Mouse (Mus musculus): ENCODE data around the gene Nsa2. TPM values are rescaled to one million over a fixed set of nuclear protein-coding genes. Genes with fewer than 3 reads are reported as not detected.

Nsa2 gene
- polyA plus RNA-seq (2015; fragmentation: Nextera tagmentation; extraction: Ambion mirVana): 48.3 and 52.4 TPM in 2 replicates

GRCm38 (mm10) chr13:97137466-97138400, at the start of gene Nsa2, which contains the start of gene Gfm2:
Nsa2 (minus strand) TSS chr13:97137937.
Gfm2 (plus strand) TSS chr13:97137937.
- H3K36me3 ChIP-seq: peaks cover 28% of the 10 kb centered on the region
- peak; percentile 98 for ATAC-seq (ENCODE audit: low read depth)
- peak within 1 kb of the TSS; percentile 92 for H3K4me3 ChIP-seq
- peak within 1 kb of the TSS; percentile 80 for H3K4me2 ChIP-seq
- no peaks in the 10 kb centered on the region for H3K9me3 ChIP-seq
- peaks cover 18% of the 10 kb centered on the region for H3K4me1 ChIP-seq (replicated peaks)
- H3K27me3 ChIP-seq: no peaks in the 10 kb centered on the region
- WGBS: under 1% methylated on average over 57 of the region's 57 CpGs
- H3K27ac ChIP-seq (replicated peaks): peak within 1 kb of the TSS; percentile 93
- peak within 1 kb of the TSS; percentile 93 for H3K9ac ChIP-seq

- no peaks in the 10 kb centered on the region for H3K9me3 ChIP-seq
- ATAC-seq (ENCODE audit: low read depth): no peak
- H3K4me3 ChIP-seq: no peak overlapping the region
- H3K27ac ChIP-seq (replicated peaks): no peak overlapping the region
- 79% methylated on average over 4 of the region's 4 CpGs for WGBS
- no peak overlapping the region for H3K9ac ChIP-seq
- H3K4me1 ChIP-seq (replicated peaks): no peaks in the 10 kb centered on the region
- no peaks in the 10 kb centered on the region for H3K27me3 ChIP-seq
- no peaks in the 10 kb centered on the region for H3K36me3 ChIP-seq
- H3K4me2 ChIP-seq: no peak overlapping the region
These were observed 48.6 kb upstream of the Nsa2 start for GRCm38 (mm10) chr13:97186346-97186745.

- H3K36me3 ChIP-seq: peaks cover 11% of the 10 kb centered on the region
- no peak for ATAC-seq (ENCODE audit: low read depth)
- no peaks in the 10 kb centered on the region for H3K27me3 ChIP-seq
- no peak overlapping the region for H3K9ac ChIP-seq
- no peak overlapping the region for H3K27ac ChIP-seq (replicated peaks)
- no peaks in the 10 kb centered on the region for H3K4me1 ChIP-seq (replicated peaks)
- H3K4me2 ChIP-seq: no peak overlapping the region
- WGBS: 71% methylated on average over 5 of the region's 5 CpGs
- no peak overlapping the region for H3K4me3 ChIP-seq
- H3K9me3 ChIP-seq: no peaks in the 10 kb centered on the region
These were observed 46.9 kb upstream of the Nsa2 start for GRCm38 (mm10) chr13:97184656-97185055.

DNA sequence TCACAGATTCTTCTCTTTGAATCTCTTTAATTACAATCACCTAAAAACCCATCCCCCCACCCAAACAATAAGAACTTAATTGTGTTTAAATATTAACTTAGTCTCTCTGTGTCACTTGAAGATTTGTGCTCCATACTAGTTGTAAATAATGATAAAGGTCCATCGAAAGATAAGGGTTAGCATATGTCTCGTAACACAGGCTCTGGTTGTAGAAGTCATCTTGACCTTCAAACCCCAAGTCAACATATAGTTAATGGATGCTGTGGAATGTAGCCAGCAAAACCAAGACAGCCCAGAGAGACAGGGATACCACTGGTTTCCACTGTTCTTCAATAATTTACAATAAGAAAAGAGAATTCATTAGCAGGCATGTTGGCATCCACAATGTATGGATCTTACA, 46.4 kb upstream of the Nsa2 start:
- Histone ChIP-seq H3K9me3 (no peaks in the 10 kb centered on the region), H3K4me3 (no peak overlapping the region), H3K9ac (no peak overlapping the region), H3K36me3 (peaks cover 15% of the 10 kb centered on the region), H3K4me1 (replicated peaks) (no peaks in the 10 kb centered on the region), H3K4me2 (no peak overlapping the region), H3K27ac (replicated peaks) (no peak overlapping the region), H3K27me3 (no peaks in the 10 kb centered on the region)
- ATAC-seq (ENCODE audit: low read depth): no peak
- 94% methylated on average over 2 of the region's 2 CpGs for WGBS

GRCm38 (mm10) chr13:97182821-97183220, 45.1 kb upstream of the Nsa2 start:
- no peak for ATAC-seq (ENCODE audit: low read depth)

DNA sequence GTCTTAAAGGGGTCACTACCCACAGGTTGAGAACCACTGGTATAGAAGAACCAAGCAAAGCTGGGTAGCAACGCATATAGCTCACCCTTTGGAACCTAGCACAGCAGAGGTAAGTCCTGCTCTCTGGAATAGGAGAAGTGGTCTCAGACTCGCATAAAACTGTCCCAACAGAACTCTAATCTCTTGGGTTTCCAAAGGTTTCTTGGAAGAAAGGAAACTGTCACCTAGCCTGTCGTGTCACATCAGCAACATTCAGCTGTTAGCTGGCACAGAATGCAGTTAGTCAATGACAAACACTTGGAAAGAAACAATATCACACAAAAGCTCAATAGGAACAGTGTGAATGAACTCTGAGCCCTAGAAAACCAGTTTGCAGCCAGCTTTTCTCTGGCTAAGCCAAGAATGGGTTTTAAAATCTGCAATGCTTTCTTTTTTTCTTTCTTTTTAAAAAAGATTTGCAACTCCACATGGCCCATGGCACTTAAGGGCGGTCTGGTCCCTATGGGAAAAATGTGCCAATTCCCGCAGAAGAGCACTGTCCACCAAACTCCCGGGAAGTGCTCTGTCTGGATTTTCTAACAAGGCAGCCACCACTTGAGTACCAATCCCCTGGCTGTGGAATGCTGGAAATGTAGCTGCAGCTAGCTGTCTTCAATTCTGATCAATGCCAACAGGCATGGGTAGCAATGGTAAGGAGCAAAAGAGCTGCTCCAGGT, 42.5 kb upstream of the Nsa2 start:
- Histone ChIP-seq H3K4me2 (no peak overlapping the region), H3K4me1 (replicated peaks) (no peaks in the 10 kb centered on the region), H3K27me3 (no peaks in the 10 kb centered on the region), H3K27ac (replicated peaks) (no peak overlapping the region), H3K36me3 (peaks cover 49% of the 10 kb centered on the region), H3K4me3 (no peak overlapping the region), H3K9ac (no peak overlapping the region), H3K9me3 (no peaks in the 10 kb centered on the region)
- WGBS: 71% methylated on average over 6 of the region's 6 CpGs
- no peak for ATAC-seq (ENCODE audit: low read depth)

More at GRCm38 (mm10) chr13:97182821-97183220, 45.1 kb upstream of the Nsa2 start:
- Histone ChIP-seq H3K27ac (replicated peaks) (no peak overlapping the region), H3K27me3 (no peaks in the 10 kb centered on the region), H3K36me3 (peaks cover 27% of the 10 kb centered on the region), H3K4me1 (replicated peaks) (no peaks in the 10 kb centered on the region), H3K4me3 (no peak overlapping the region), H3K9me3 (no peaks in the 10 kb centered on the region), H3K4me2 (no peak overlapping the region), H3K9ac (no peak overlapping the region)
- 77% methylated on average over 4 of the region's 4 CpGs for WGBS

GRCm38 (mm10) chr13:97178943-97179342, 41.2 kb upstream of the Nsa2 start:
- 78% methylated on average over 7 of the region's 7 CpGs for WGBS
- no peaks in the 10 kb centered on the region for H3K27me3 ChIP-seq
- no peak for ATAC-seq (ENCODE audit: low read depth)
- no peaks in the 10 kb centered on the region for H3K4me1 ChIP-seq (replicated peaks)
- H3K9ac ChIP-seq: no peak overlapping the region
- H3K4me3 ChIP-seq: no peak overlapping the region
- peaks cover 62% of the 10 kb centered on the region for H3K36me3 ChIP-seq
- H3K9me3 ChIP-seq: no peaks in the 10 kb centered on the region
- no peak overlapping the region for H3K4me2 ChIP-seq
- H3K27ac ChIP-seq (replicated peaks): no peak overlapping the region

- H3K4me3 ChIP-seq: no peak overlapping the region
- H3K9ac ChIP-seq: no peak overlapping the region
- H3K27me3 ChIP-seq: no peaks in the 10 kb centered on the region
- H3K4me1 ChIP-seq (replicated peaks): no peaks in the 10 kb centered on the region
- peaks cover 82% of the 10 kb centered on the region for H3K36me3 ChIP-seq
- 91% methylated on average over 5 of the region's 5 CpGs for WGBS
- H3K9me3 ChIP-seq: no peaks in the 10 kb centered on the region
- no peak overlapping the region for H3K27ac ChIP-seq (replicated peaks)
- ATAC-seq (ENCODE audit: low read depth): no peak
- no peak overlapping the region for H3K4me2 ChIP-seq
These were observed 39.0 kb upstream of the Nsa2 start for GRCm38 (mm10) chr13:97176731-97177130.

GRCm38 (mm10) chr13:97175520-97176264, 38.0 kb upstream of the Nsa2 start:
- no peaks in the 10 kb centered on the region for H3K4me1 ChIP-seq (replicated peaks)
- ATAC-seq (ENCODE audit: low read depth): no peak
- H3K4me2 ChIP-seq: no peak overlapping the region
- H3K27me3 ChIP-seq: no peaks in the 10 kb centered on the region
- 85% methylated on average over 10 of the region's 10 CpGs for WGBS
- H3K4me3 ChIP-seq: no peak overlapping the region
- H3K36me3 ChIP-seq: peaks cover 88% of the 10 kb centered on the region
- H3K27ac ChIP-seq (replicated peaks): no peak overlapping the region
- H3K9ac ChIP-seq: no peak overlapping the region
- no peaks in the 10 kb centered on the region for H3K9me3 ChIP-seq

- H3K9ac ChIP-seq: no peak overlapping the region
- no peak for ATAC-seq (ENCODE audit: low read depth)
- WGBS: 60% methylated on average over 4 of the region's 4 CpGs
- H3K4me3 ChIP-seq: no peak overlapping the region
- peaks cover 64% of the 10 kb centered on the region for H3K36me3 ChIP-seq
- H3K27ac ChIP-seq (replicated peaks): no peak overlapping the region
- H3K9me3 ChIP-seq: no peaks in the 10 kb centered on the region
- H3K4me1 ChIP-seq (replicated peaks): no peaks in the 10 kb centered on the region
- H3K4me2 ChIP-seq: no peak overlapping the region
- H3K27me3 ChIP-seq: no peaks in the 10 kb centered on the region
These were observed 8.1 kb upstream of the Nsa2 start for GRCm38 (mm10) chr13:97145834-97146233.

GRCm38 (mm10) chr13:97142321-97142720, 4.6 kb upstream of the Nsa2 start:
- Histone ChIP-seq H3K27me3 (no peaks in the 10 kb centered on the region), H3K4me3 (no peak overlapping the region), H3K36me3 (peaks cover 38% of the 10 kb centered on the region), H3K27ac (replicated peaks) (no peak overlapping the region), H3K4me2 (no peak overlapping the region), H3K9ac (no peak overlapping the region), H3K9me3 (no peaks in the 10 kb centered on the region), H3K4me1 (replicated peaks) (peaks cover 10% of the 10 kb centered on the region)
- ATAC-seq (ENCODE audit: low read depth): no peak
- WGBS: 93% methylated on average over 7 of the region's 7 CpGs
